ENCODE assay signal across 9 mouse cellular contexts in genomic region chr10:111099059-111099811, GRCm38 (mm10).
DNase-seq lines count a peak whose midpoint lies in the region; ATAC-seq lines count a peak whose summit lies in the region.
"Had no signal": no experiment of that assay in that cellular context is flagged by ENCODE, and none has a peak within 500 bp of the region (broad histone marks: within the 10 kb centered on the region; RNA-seq: fewer than 3 reads in every experiment).

No protein-coding gene starts in this region.

- no peak for ATAC-seq in heart, embryonic 12.5 days (ENCODE audit: insufficient number of reproducible peaks, low FRiP score)
- no peak for ATAC-seq in heart, embryonic 11.5 days (replicated peaks; ENCODE audit: insufficient number of reproducible peaks, low FRiP score, low TSS enrichment)
- peak; percentile 53; the same call in 1 of the 2 replicates for ATAC-seq in embryonic facial prominence, embryonic 11.5 days (replicated peaks; ENCODE audit: insufficient number of reproducible peaks, low FRiP score, low TSS enrichment, low read depth)
- peak; percentile 49; the same call in 1 of the 2 replicates for ATAC-seq in midbrain, embryonic 14.5 days (ENCODE audit: low FRiP score, low TSS enrichment)

- no peak overlapping the region for H3K4me2 ChIP-seq in heart, embryonic 12.5 days
- no peak overlapping the region for H3K4me2 ChIP-seq in heart, embryonic 11.5 days
- no peak overlapping the region for H3K4me2 ChIP-seq in embryonic facial prominence, embryonic 11.5 days (ENCODE audit: low read depth, low read length)
- H3K4me2 ChIP-seq in midbrain, embryonic 14.5 days (ENCODE audit: low read length) = no peak overlapping the region

- no peak overlapping the region for H3K4me3 ChIP-seq in heart, embryonic 12.5 days
- no peak overlapping the region for H3K4me3 ChIP-seq in heart, embryonic 11.5 days (ENCODE audit: low read depth, low read length)
- no peak overlapping the region for H3K4me3 ChIP-seq in embryonic facial prominence, embryonic 11.5 days (ENCODE audit: low read depth, low read length)
- no peak overlapping the region for H3K4me3 ChIP-seq in hindbrain, embryonic 10.5 days
- H3K4me3 ChIP-seq in midbrain, embryonic 14.5 days (replicated peaks; ENCODE audit: low read depth, low read length) = no peak overlapping the region

- intact Hi-C loops in left cerebral cortex, postnatal 36 days (cut with DNase I) = loop anchor here (2.0 to 5.0 kb wide), 2 partner anchors 87 to 304 kb away; partner anchors contain the start of gene Zdhhc17

- no peaks in the 10 kb centered on the region for H3K27me3 ChIP-seq in heart, embryonic 12.5 days (replicated peaks)
- no peaks in the 10 kb centered on the region for H3K27me3 ChIP-seq in heart, embryonic 11.5 days (ENCODE audit: control insufficient read depth, insufficient read depth, low read length)
- H3K27me3 ChIP-seq in embryonic facial prominence, embryonic 11.5 days (ENCODE audit: control insufficient read depth, insufficient read depth, low read length) = no peaks in the 10 kb centered on the region
- no peaks in the 10 kb centered on the region for H3K27me3 ChIP-seq in hindbrain, embryonic 10.5 days (ENCODE audit: insufficient read depth, poor library complexity, severe bottlenecking)
- no peaks in the 10 kb centered on the region for H3K27me3 ChIP-seq in midbrain, embryonic 14.5 days (ENCODE audit: control insufficient read depth, insufficient read depth, low read length)

- no peaks in the 10 kb centered on the region for H3K9me3 ChIP-seq in heart, embryonic 12.5 days (replicated peaks)
- no peaks in the 10 kb centered on the region for H3K9me3 ChIP-seq in heart, embryonic 11.5 days (replicated peaks; ENCODE audit: control insufficient read depth, low read length)
- H3K9me3 ChIP-seq in embryonic facial prominence, embryonic 11.5 days (replicated peaks; ENCODE audit: control insufficient read depth, low read length) = no peaks in the 10 kb centered on the region
- H3K9me3 ChIP-seq in hindbrain, embryonic 10.5 days = no peaks in the 10 kb centered on the region
- no peaks in the 10 kb centered on the region for H3K9me3 ChIP-seq in midbrain, embryonic 14.5 days (ENCODE audit: control insufficient read depth, low read length)

- H3K4me1 ChIP-seq in heart, embryonic 12.5 days (replicated peaks) = peaks cover 20% of the 10 kb centered on the region
- peaks cover 8% of the 10 kb centered on the region; the same call in 1 of the 2 replicates for H3K4me1 ChIP-seq in heart, embryonic 11.5 days (ENCODE audit: control insufficient read depth, insufficient read depth, low read length)
- H3K4me1 ChIP-seq in embryonic facial prominence, embryonic 11.5 days (ENCODE audit: control insufficient read depth, insufficient read depth, low read length) = no peaks in the 10 kb centered on the region
- H3K4me1 ChIP-seq in hindbrain, embryonic 10.5 days (replicated peaks) = peaks cover 24% of the 10 kb centered on the region
- peaks cover 7% of the 10 kb centered on the region; the same call in 1 of the 2 replicates for H3K4me1 ChIP-seq in midbrain, embryonic 14.5 days (ENCODE audit: control insufficient read depth, insufficient read depth, low read length)

- DNase-seq in embryonic facial prominence, embryonic 11.5 days (ENCODE audit: low spot score) = no peak
- no peak for DNase-seq in hindbrain, embryonic 10.5 days (ENCODE audit: low spot score)
- peak; percentile 51 for DNase-seq in midbrain, embryonic 14.5 days
- DNase-seq in left cerebral cortex, postnatal 36 days (ENCODE audit: low spot score in 2 of 2) = no peak
- DNase-seq in testis, postnatal 14 days (ENCODE audit: low spot score) = no peak
- no peak for DNase-seq in cerebellum, postnatal 4 days (ENCODE audit: low spot score in 2 of 2)

- 83% methylated on average over 5 of the region's 5 CpGs for WGBS in heart, embryonic 12.5 days
- WGBS in heart, embryonic 11.5 days (ENCODE audit: insufficient replicate concordance) = 78% methylated on average over 5 of the region's 5 CpGs
- 72% methylated on average over 5 of the region's 5 CpGs for WGBS in embryonic facial prominence, embryonic 11.5 days
- 70% methylated on average over 5 of the region's 5 CpGs for WGBS in hindbrain, embryonic 10.5 days
- 51% methylated on average over 5 of the region's 5 CpGs for WGBS in midbrain, embryonic 14.5 days

- H3K27ac ChIP-seq in heart, embryonic 12.5 days (ENCODE audit: poor library complexity, severe bottlenecking) = no peak overlapping the region
- H3K27ac ChIP-seq in heart, embryonic 11.5 days (ENCODE audit: low read depth, low read length) = no peak overlapping the region
- no peak overlapping the region for H3K27ac ChIP-seq in embryonic facial prominence, embryonic 11.5 days (replicated peaks; ENCODE audit: low read depth, low read length)
- H3K27ac ChIP-seq in hindbrain, embryonic 10.5 days = peak overlapping the region; percentile 83
- peak overlapping the region; percentile 55; the same call in 1 of the 2 replicates for H3K27ac ChIP-seq in midbrain, embryonic 14.5 days (replicated peaks; ENCODE audit: low read depth, low read length)
- H3K27ac ChIP-seq: liver, embryonic 14.5 days had no signal

- H3K36me3 ChIP-seq in heart, embryonic 12.5 days = no peaks in the 10 kb centered on the region
- H3K36me3 ChIP-seq in heart, embryonic 11.5 days (ENCODE audit: control insufficient read depth, insufficient read depth, low read length) = no peaks in the 10 kb centered on the region
- no peaks in the 10 kb centered on the region for H3K36me3 ChIP-seq in embryonic facial prominence, embryonic 11.5 days (replicated peaks; ENCODE audit: control insufficient read depth, insufficient read depth, low read depth, low read length)
- H3K36me3 ChIP-seq in hindbrain, embryonic 10.5 days = no peaks in the 10 kb centered on the region
- H3K36me3 ChIP-seq in midbrain, embryonic 14.5 days (ENCODE audit: control insufficient read depth, insufficient read depth, low read length) = no peaks in the 10 kb centered on the region

- H3K9ac ChIP-seq in heart, embryonic 12.5 days = 0 out of 2 replicates have a peak overlapping the region, but pooled peaks have one; percentile 50
- no peak overlapping the region for H3K9ac ChIP-seq in heart, embryonic 11.5 days (ENCODE audit: low read depth, low read length)
- no peak overlapping the region for H3K9ac ChIP-seq in embryonic facial prominence, embryonic 11.5 days (replicated peaks; ENCODE audit: low read length)
- H3K9ac ChIP-seq in midbrain, embryonic 14.5 days (replicated peaks; ENCODE audit: low read length) = no peak overlapping the region
- H3K9ac ChIP-seq: liver, embryonic 14.5 days had no signal

Comparison
In these comparisons a context has a peak if more than half of its experiments do, and no peak if none do; other contexts are left out.
1. ATAC-seq: peak in embryonic facial prominence, embryonic 11.5 days (single experiment) and midbrain, embryonic 14.5 days (single experiment); none in heart, embryonic 12.5 days (single experiment) and heart, embryonic 11.5 days (single experiment).
2. H3K27ac ChIP-seq: peak in hindbrain, embryonic 10.5 days (single experiment) and midbrain, embryonic 14.5 days (single experiment); none in heart, embryonic 12.5 days (single experiment), heart, embryonic 11.5 days (single experiment) and embryonic facial prominence, embryonic 11.5 days (single experiment).